Mouse (Mus musculus): ENCODE measurements around the gene Fbxw7. TPM values are rescaled to one million over a fixed set of nuclear protein-coding genes. Genes with fewer than 3 reads are reported as not detected.
A peak's percentile ranks its signal among the peaks of the same experiment; 100 is the strongest.

The Fbxw7 gene
- total and polyA plus RNA-seq, 3 experiments = 28.5 to 31.3 (median 29.8) TPM

DNA sequence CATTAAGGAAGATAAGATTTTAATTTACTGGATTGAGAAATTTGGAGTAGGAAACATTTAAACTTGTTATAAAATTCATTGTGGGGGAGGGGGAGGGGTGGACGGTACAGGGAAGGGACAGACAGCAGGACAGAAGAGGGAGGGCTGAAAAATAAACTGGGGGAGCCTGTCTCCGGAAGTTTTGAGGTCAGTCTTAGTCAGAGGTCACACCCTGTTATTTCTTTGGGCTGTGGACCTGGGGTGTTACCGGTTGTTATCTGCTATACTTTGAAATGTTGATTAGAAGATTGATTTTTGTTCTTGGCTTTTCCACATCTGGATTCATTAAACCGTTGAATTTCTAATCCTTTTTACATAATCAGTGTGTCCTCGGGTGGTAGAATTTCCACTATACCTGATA lies 10.9 kb downstream of the Fbxw7 start:
- Histone ChIP-seq H3K9me3 (replicated peaks; ENCODE audit: low read length) (no peaks in the 10 kb centered on the region), H3K9ac (ENCODE audit: insufficient read depth, low read depth) (peak overlapping the region; percentile 80), H3K4me3 (replicated peaks in 1 of 3; ENCODE audit: low read depth in 2 of 3, low read length in 2 of 3, poor library complexity in 1 of 3) (peak overlapping the region in 1 of 3 experiments; percentile 33), H3K27ac (ENCODE audit: insufficient read depth, low read depth) (peak overlapping the region; percentile 87), H3K4me1 (ENCODE audit: control insufficient read depth in 1 of 2, insufficient read depth in 2 of 2) (peaks cover 6 to 84% of the 10 kb centered on the region in 2 experiments; a peak in 3 of 4 replicates), H3K79me2 (replicated peaks; ENCODE audit: control insufficient read depth, extremely low read depth, insufficient read depth, poor library complexity, severe bottlenecking) (peaks cover 47% of the 10 kb centered on the region), H3K36me3 (replicated peaks in 1 of 2; ENCODE audit: control insufficient read depth in 1 of 2, insufficient read depth in 1 of 2, low read length in 1 of 2) (peaks cover 3 to 21% of the 10 kb centered on the region in 2 experiments), H3K4me2 (ENCODE audit: insufficient read depth, low read depth, poor library complexity, severe bottlenecking) (peak overlapping the region; percentile 67), H3K27me3 (replicated peaks) (no peaks in the 10 kb centered on the region)
- in situ Hi-C loops (cut with MboI; ENCODE audit: low pct_ligation_motif_present, low pct_unique_long_range_greater_than_20kb, low sequenced_read_pairs) (no loop called here), dilution Hi-C loops (cut with MboI; ENCODE audit: extremely low pct_ligation_motif_present, extremely low pct_unique_long_range_greater_than_20kb, low sequenced_read_pairs) (no loop called here)
- TF ChIP-seq BHLHE40 (IDR thresholded peaks at IDR 0.05; ENCODE audit: low read depth, low read length) (no peak), NRF1 (IDR thresholded peaks at IDR 0.05; ENCODE audit: low read depth, low read length) (no peak), CHD2 (IDR thresholded peaks at IDR 0.05; ENCODE audit: low read length) (0 out of 2 replicates have a peak, but pooled peaks have one; percentile 20), ELF1 (IDR thresholded peaks at IDR 0.05; ENCODE audit: low read depth, low read length) (0 out of 2 replicates have a peak, but pooled peaks have one; percentile 12), SIN3A (IDR thresholded peaks at IDR 0.05; ENCODE audit: low read length) (no peak), CHD1 (IDR thresholded peaks at IDR 0.05; ENCODE audit: low read depth, low read length) (no peak), TCF12 (IDR thresholded peaks at IDR 0.05; ENCODE audit: low read depth, low read length) (no peak)
- no peak for DNase-seq (ENCODE audit: extremely low read depth)

DNA sequence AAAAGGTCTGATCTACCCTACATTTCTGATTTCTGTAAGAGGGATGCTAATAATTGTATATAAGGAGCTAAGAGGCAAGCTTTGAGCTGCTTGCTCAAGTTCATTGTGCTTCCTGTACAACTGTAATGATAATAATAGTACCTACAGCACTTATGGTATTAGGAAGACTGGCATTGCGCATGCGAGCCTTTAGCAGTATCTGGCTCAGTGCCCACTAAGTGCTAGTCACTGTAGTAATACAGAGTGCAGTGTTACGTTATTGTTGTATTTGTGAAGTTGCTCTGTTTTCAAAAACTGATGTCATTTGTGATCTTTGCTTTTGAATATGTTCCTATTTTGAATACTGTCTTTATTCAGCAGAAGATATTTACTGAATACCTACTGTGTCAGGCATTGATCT lies 11.3 kb downstream of the Fbxw7 start:
- no peak for DNase-seq (ENCODE audit: extremely low read depth)

DNA sequence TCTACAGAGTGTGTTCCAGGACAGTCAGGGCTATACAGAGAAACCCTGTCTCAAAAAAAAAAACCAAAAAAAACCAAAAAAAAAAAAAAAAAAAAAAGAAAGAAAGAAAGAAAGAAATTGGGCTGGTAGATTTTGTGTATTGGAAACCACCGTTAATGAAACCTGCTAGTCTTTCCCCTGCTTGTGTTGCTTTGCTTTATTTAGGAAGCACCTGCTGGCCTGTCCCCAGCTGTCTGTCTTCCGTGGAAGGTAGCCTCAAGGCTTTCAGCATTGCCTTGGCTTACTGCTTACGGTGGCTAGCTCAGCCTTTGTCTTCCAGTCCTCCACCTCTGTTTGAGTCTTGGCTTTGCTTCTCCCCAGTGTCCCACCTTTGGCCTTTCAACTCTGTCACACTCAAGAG lies 11.9 kb downstream of the Fbxw7 start:
- peaks cover 3 to 26% of the 10 kb centered on the region in 2 experiments for H3K36me3 ChIP-seq (replicated peaks in 1 of 2; ENCODE audit: control insufficient read depth in 1 of 2, insufficient read depth in 1 of 2, low read length in 1 of 2)
- peak; percentile 47 for TF ChIP-seq IRF4 (IDR thresholded peaks at IDR 0.05; ENCODE audit: low read depth, low read length)
- 0 out of 2 replicates have a peak, but pooled peaks have one; percentile 34 for TF ChIP-seq POLR2A (IDR thresholded peaks at IDR 0.05; ENCODE audit: low read depth, low read length)
- TF ChIP-seq MAX (IDR thresholded peaks at IDR 0.05; ENCODE audit: low read length) = no peak; the same call in 1 of the 2 replicates
- no peak for TF ChIP-seq NRF1 (IDR thresholded peaks at IDR 0.05; ENCODE audit: low read depth, low read length)
- no peak for TF ChIP-seq JUN (IDR thresholded peaks at IDR 0.05; ENCODE audit: insufficient read depth, low read depth, low read length)
- no peak for TF ChIP-seq KAT2A (IDR thresholded peaks at IDR 0.05; ENCODE audit: insufficient replicate concordance, low read length)
- TF ChIP-seq UBTF (IDR thresholded peaks at IDR 0.05; ENCODE audit: low read depth, low read length) = no peak
- TF ChIP-seq SMC3 (IDR thresholded peaks at IDR 0.05; ENCODE audit: low read depth, low read length) = no peak
- peak; percentile 96 for TF ChIP-seq ZNF384 (IDR thresholded peaks at IDR 0.05; ENCODE audit: low read depth, low read length)
- TF ChIP-seq ZKSCAN1 (IDR thresholded peaks at IDR 0.05; ENCODE audit: borderline replicate concordance, low read depth, low read length) = no peak
- TF ChIP-seq POLR2AphosphoS2 (IDR thresholded peaks at IDR 0.05; ENCODE audit: low read depth, low read length) = no peak
- TF ChIP-seq ZMIZ1 (IDR thresholded peaks at IDR 0.05; ENCODE audit: low read depth, low read length) = no peak
- TF ChIP-seq GABPA (IDR thresholded peaks at IDR 0.05; ENCODE audit: insufficient replicate concordance, low read depth, low read length) = no peak
- no peak for TF ChIP-seq JUND (conservative IDR thresholded peaks at IDR 0.05; ENCODE audit: low read depth, low read length)
- TF ChIP-seq MYC (IDR thresholded peaks at IDR 0.05; ENCODE audit: low read depth, low read length) = no peak
- peak; percentile 69 for TF ChIP-seq ETS1 (conservative IDR thresholded peaks at IDR 0.05; ENCODE audit: low read depth, low read length)
- TF ChIP-seq BHLHE40 (IDR thresholded peaks at IDR 0.05; ENCODE audit: low read depth, low read length) = peak; percentile 42; the same call in 1 of the 2 replicates
- TF ChIP-seq MAFK (IDR thresholded peaks at IDR 0.05; ENCODE audit: insufficient replicate concordance, low read length) = no peak

More for the DNA sequence above, 11.3 kb downstream of the Fbxw7 start:
- H3K79me2 ChIP-seq (replicated peaks; ENCODE audit: control insufficient read depth, extremely low read depth, insufficient read depth, poor library complexity, severe bottlenecking) = peaks cover 50% of the 10 kb centered on the region
- H3K4me2 ChIP-seq (ENCODE audit: insufficient read depth, low read depth, poor library complexity, severe bottlenecking) = peak overlapping the region; percentile 89
- peaks cover 3 to 24% of the 10 kb centered on the region in 2 experiments for H3K36me3 ChIP-seq (replicated peaks in 1 of 2; ENCODE audit: control insufficient read depth in 1 of 2, insufficient read depth in 1 of 2, low read length in 1 of 2)
- dilution Hi-C loops (cut with MboI; ENCODE audit: extremely low pct_ligation_motif_present, extremely low pct_unique_long_range_greater_than_20kb, low sequenced_read_pairs) (no loop called here), in situ Hi-C loops (cut with MboI; ENCODE audit: low pct_ligation_motif_present, low pct_unique_long_range_greater_than_20kb, low sequenced_read_pairs) (no loop called here)
- no peaks in the 10 kb centered on the region for H3K27me3 ChIP-seq (replicated peaks)
- H3K9me3 ChIP-seq (replicated peaks; ENCODE audit: low read length) = no peaks in the 10 kb centered on the region
- H3K4me3 ChIP-seq (replicated peaks in 1 of 3; ENCODE audit: low read depth in 2 of 3, low read length in 2 of 3, poor library complexity in 1 of 3) = peak overlapping the region in 1 of 3 experiments; percentile 33
- H3K9ac ChIP-seq (ENCODE audit: insufficient read depth, low read depth) = peak overlapping the region; percentile 80
- peak; percentile 84 for TF ChIP-seq NRF1 (IDR thresholded peaks at IDR 0.05; ENCODE audit: low read depth, low read length)
- no peak; the same call in 1 of the 2 replicates for TF ChIP-seq MEF2A (IDR thresholded peaks at IDR 0.05; ENCODE audit: borderline replicate concordance, low read depth, low read length)
- TF ChIP-seq MAZ (IDR thresholded peaks at IDR 0.05; ENCODE audit: low read depth, low read length) = no peak
- no peak for TF ChIP-seq ZMIZ1 (IDR thresholded peaks at IDR 0.05; ENCODE audit: low read depth, low read length)
- no peak for TF ChIP-seq ETS1 (conservative IDR thresholded peaks at IDR 0.05; ENCODE audit: low read depth, low read length)
- H3K27ac ChIP-seq (ENCODE audit: insufficient read depth, low read depth) = peak overlapping the region; percentile 87
- H3K4me1 ChIP-seq (ENCODE audit: control insufficient read depth in 1 of 2, insufficient read depth in 2 of 2) = peaks cover 6 to 83% of the 10 kb centered on the region in 2 experiments; a peak in 3 of 4 replicates

More for the DNA sequence above, 11.9 kb downstream of the Fbxw7 start:
- DNase-seq (ENCODE audit: extremely low read depth) = peak; percentile 72
- Histone ChIP-seq H3K9me3 (replicated peaks; ENCODE audit: low read length) (no peaks in the 10 kb centered on the region), H3K79me2 (replicated peaks; ENCODE audit: control insufficient read depth, extremely low read depth, insufficient read depth, poor library complexity, severe bottlenecking) (peaks cover 53% of the 10 kb centered on the region), H3K4me2 (ENCODE audit: insufficient read depth, low read depth, poor library complexity, severe bottlenecking) (peak overlapping the region; percentile 89), H3K4me1 (ENCODE audit: control insufficient read depth in 1 of 2, insufficient read depth in 2 of 2) (peaks cover 6 to 84% of the 10 kb centered on the region in 2 experiments; a peak in 3 of 4 replicates), H3K4me3 (replicated peaks in 1 of 3; ENCODE audit: low read depth in 2 of 3, low read length in 2 of 3, poor library complexity in 1 of 3) (peak overlapping the region in 2 of 3 experiments; percentile 6 to 44), H3K27me3 (replicated peaks) (no peaks in the 10 kb centered on the region), H3K27ac (ENCODE audit: insufficient read depth, low read depth) (peak overlapping the region; percentile 91), H3K9ac (ENCODE audit: insufficient read depth, low read depth) (peak overlapping the region; percentile 80)
- in situ Hi-C loops (cut with MboI; ENCODE audit: low pct_ligation_motif_present, low pct_unique_long_range_greater_than_20kb, low sequenced_read_pairs) (no loop called here), dilution Hi-C loops (cut with MboI; ENCODE audit: extremely low pct_ligation_motif_present, extremely low pct_unique_long_range_greater_than_20kb, low sequenced_read_pairs) (no loop called here)

All from CH12.LX (cell line).